Mouse (Mus musculus) megakaryocyte, adult 5-6 weeks (primary cell): ENCODE measurements around the gene Rhox7b. TPM values are rescaled to one million over a fixed set of nuclear protein-coding genes. Genes with fewer than 3 reads are reported as not detected.
"Not testable (repeated sequence)": the region's sequence is repeated elsewhere in the genome, so short reads cannot be mapped to it uniquely, and the experiment has no call there.

Experiments
- ATAC-seq: 2 replicates; pipeline ENCODE4 v1.8.0; 2016; ENCODE audit warnings: mild to moderate bottlenecking, inconsistent platforms; ENCODE audit not compliant: poor library complexity, severe bottlenecking
- total RNA-seq, 2 experiments: library from RNA; stranded (forward) in 1 of 2; stranded (reverse) in 1 of 2; fragments of 153-499, 151-499 nt in 1 of 2; fragments of 221-1000, 200-1000 nt in 1 of 2; gene quantifications; 2 replicates each; pipeline versions ENCODE4 v1.2.3 to v1.2.4; 2015 to 2017

Rhox7b gene
- total RNA-seq (2015) (not detected in 2 replicates), total RNA-seq (2017) (not detected in 2 replicates)

DNA sequence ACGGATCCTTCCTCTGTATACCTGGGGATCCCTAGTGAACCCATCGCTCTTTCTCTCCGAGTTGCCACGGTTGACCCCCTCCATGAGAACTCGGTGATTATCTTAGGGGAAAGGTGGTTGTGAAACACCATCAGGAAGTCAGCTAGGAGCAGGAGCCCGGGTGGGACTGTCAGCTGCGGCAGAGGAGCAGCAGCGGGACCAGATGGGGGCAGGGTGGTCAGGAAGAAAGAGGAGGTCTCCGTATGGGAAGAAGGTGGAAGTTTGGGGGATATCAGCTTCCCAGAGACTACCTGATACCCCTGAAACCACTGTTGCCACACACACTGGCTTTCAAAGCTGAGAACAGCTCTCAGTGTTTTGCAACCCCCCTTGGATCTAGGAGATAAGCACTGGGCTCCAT is at the start of gene Rhox7b:
Gene Rhox7b, minus strand, starts transcription at position 101 of the 400 bp plus-strand sequence.
- not testable (repeated sequence) for ATAC-seq

DNA sequence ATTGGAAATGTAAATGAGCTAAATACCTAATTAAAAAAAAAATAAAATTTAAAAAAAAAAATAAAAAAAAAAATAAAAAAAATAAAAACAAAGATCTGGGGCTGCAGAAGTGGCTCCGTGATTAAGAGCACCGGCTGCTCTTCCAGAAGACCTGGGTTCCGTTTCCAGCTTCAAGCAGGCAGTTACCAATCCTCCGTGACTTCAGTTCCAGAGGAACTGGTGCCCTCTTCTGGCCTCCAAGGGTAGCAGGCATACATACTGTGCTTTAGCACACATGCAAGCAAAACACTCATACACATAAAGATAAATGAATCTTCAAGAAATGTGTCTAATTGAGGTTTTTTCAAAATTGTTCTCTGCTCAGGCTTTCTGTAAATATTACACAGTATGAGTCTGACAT is 19.3 kb upstream of the Rhox7b start:
- ATAC-seq: no peak

DNA sequence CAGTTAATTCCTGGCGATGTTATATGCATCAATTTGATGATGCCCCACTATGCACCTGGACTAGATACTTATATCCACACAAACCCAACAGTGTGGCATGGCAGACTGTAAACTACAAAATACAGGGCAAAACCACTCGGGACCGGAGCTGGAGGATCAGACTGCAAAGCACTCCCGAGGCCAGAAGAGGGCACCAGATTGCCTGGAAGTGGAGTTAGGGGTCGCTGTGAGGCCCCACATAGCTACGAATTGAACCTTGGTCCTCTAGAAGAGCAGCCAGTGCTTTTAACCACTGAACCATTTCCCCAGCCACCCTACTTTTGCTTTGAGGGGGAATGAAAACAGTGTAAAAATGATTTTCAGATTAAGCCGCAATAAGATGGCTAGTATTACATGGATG is 11.5 kb upstream of the Rhox7b start:
- no peak for ATAC-seq

DNA sequence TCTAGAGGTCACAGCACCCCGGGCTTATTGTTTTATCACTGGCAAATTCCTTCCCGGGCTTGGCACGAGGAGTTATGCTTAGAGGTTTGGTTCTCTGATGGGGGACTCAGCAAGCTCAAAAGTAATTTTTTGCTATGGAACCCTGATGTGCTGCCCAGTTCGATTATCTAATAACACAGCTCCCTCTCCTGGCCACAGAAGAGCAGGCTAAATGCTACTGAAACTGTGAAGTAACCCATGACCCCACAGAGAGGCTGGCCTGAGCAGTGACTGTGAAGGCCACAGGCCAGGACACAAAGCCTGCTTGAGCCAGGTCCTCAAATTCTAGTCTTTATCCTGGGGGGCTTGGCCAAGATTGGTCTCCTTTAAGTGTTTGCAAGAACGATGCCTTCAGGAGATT is 6.7 kb upstream of the Rhox7b start:
- ATAC-seq: no peak

DNA sequence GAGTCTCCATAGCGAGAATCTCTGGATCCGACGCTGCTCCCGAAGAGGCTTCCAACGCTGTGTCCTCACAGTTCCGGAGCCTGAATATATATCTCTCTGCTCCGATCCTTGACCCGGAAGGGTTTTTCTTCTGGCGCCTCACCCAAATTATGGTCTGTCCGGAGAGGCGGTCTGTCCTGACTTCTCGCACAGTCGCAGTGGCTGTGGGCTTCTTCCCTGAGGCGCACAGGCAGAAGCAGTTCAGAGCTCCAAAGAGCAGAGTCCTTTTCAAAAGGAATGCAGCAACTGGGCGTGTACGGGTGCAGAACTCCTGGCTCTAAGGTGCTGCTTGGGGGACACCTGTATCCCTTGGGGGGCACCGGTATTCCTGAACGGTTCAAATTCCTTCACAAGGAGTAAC is 4.6 kb upstream of the Rhox7b start, which contains the start of gene Rhox9:
Gene Rhox9, minus strand, starts transcription at position 101 of the 400 bp plus-strand sequence.
- ATAC-seq: not testable (repeated sequence)

DNA sequence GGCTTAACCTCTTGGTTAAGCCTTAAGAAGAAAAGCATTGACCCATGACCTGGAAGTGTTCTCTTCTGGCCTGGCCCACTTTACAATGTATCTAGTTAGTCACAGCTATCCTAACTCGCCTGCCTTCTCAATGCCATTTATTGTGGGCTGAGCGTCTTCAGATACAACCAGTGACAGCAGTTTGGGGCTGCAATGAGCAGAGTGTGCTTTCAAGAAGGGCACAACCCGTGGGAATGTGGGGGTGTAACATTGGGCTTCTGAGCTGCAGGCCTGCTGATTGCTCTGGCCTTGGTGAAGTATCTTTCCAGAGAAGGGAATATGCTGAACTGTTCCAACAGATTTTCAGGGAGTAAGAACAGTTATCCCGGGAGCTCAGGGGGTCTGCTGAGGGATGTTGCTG is 18.2 kb downstream of the Rhox7b start, which contains the start of gene Rhox8:
Gene Rhox8, minus strand, starts transcription at position 101 of the 400 bp plus-strand sequence.
- ATAC-seq: no peak

DNA sequence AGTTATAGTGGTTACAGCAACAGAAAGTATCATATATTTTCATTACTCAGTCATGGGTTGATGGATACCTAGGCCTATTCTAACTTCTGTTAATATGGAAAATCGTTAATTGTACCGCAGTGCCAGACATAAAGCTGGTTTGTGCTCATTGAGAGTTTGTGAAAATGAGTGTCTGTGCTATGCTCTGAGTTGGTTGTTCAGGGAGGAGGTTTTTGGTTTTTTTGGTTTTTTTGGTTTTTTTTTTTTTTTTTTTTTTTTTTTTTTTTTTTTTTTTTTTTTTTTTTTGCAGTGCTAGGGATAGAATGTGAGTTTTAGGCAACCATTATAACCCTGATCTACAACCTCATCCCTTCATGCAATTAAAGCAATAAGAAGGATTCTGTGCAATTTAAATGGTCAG is 25.4 kb downstream of the Rhox7b start:
- ATAC-seq: no peak

Other genes starting within 250 kb of the Rhox7b start
- gene Rhox4g, start 245.9 kb downstream of the Rhox7b start, total RNA-seq (2015): not detected in 2 replicates
- not detected in 2 replicates for gene Rhox4g, start 245.9 kb downstream of the Rhox7b start, total RNA-seq (2017)
- not detected in 2 replicates for gene Rhox3h, start 228.5 kb downstream of the Rhox7b start, total RNA-seq (2015)
- gene Rhox3h, start 228.5 kb downstream of the Rhox7b start, total RNA-seq (2017): not detected in 2 replicates
- gene Rhox2h, start 224.0 kb downstream of the Rhox7b start, total RNA-seq (2015): not detected in 2 replicates
- not detected in 2 replicates for gene Rhox2h, start 224.0 kb downstream of the Rhox7b start, total RNA-seq (2017)
- not detected in 2 replicates for gene Rhox5, start 92.4 kb downstream of the Rhox7b start, total RNA-seq (2015)
- gene Rhox5, start 92.4 kb downstream of the Rhox7b start, total RNA-seq (2017): not detected in 2 replicates
- not detected in 2 replicates for gene Rhox6, start 70.3 kb downstream of the Rhox7b start, total RNA-seq (2015)
- gene Rhox6, start 70.3 kb downstream of the Rhox7b start, total RNA-seq (2017): not detected in 2 replicates
- not detected in 2 replicates for gene Rhox7a, start 65.5 kb downstream of the Rhox7b start, total RNA-seq (2015)
- gene Rhox7a, start 65.5 kb downstream of the Rhox7b start, total RNA-seq (2017): not detected in 2 replicates
- gene Rhox8, start 18.3 kb downstream of the Rhox7b start, total RNA-seq (2015): 0.31 TPM in 1 of 2 replicates, not detected in the other
- not detected in 2 replicates for gene Rhox8, start 18.3 kb downstream of the Rhox7b start, total RNA-seq (2017)
- gene Rhox9, start 4.5 kb upstream of the Rhox7b start, total RNA-seq (2015): not detected in 2 replicates
- gene Rhox9, start 4.5 kb upstream of the Rhox7b start, total RNA-seq (2017): not detected in 2 replicates
- not detected in 2 replicates for gene Btg1-ps1, start 121.6 kb upstream of the Rhox7b start, total RNA-seq (2015)
- not detected in 2 replicates for gene Btg1-ps1, start 121.6 kb upstream of the Rhox7b start, total RNA-seq (2017)
- not detected in 2 replicates for gene Btg1-ps2, start 145.9 kb upstream of the Rhox7b start, total RNA-seq (2015)
- gene Btg1-ps2, start 145.9 kb upstream of the Rhox7b start, total RNA-seq (2017): not detected in 2 replicates
- not detected in 2 replicates for gene Rhox10, start 169.2 kb upstream of the Rhox7b start, total RNA-seq (2015)
- gene Rhox10, start 169.2 kb upstream of the Rhox7b start, total RNA-seq (2017): not detected in 2 replicates
- not detected in 2 replicates for gene Rhox11, start 187.9 kb upstream of the Rhox7b start, total RNA-seq (2015)
- gene Rhox11, start 187.9 kb upstream of the Rhox7b start, total RNA-seq (2017): not detected in 2 replicates
- gene Rhox12, start 213.7 kb upstream of the Rhox7b start, total RNA-seq (2015): not detected in 2 replicates
- not detected in 2 replicates for gene Rhox12, start 213.7 kb upstream of the Rhox7b start, total RNA-seq (2017)
- not detected in 2 replicates for gene Rhox13, start 224.0 kb upstream of the Rhox7b start, total RNA-seq (2015)
- not detected in 2 replicates for gene Rhox13, start 224.0 kb upstream of the Rhox7b start, total RNA-seq (2017)